Mouse (Mus musculus): ENCODE measurements around the gene Ost4.
"Not testable (repeated sequence)": the region's sequence is repeated elsewhere in the genome, so short reads cannot be mapped to it uniquely, and the experiment has no call there.

- not testable (repeated sequence) for TF ChIP-seq CTCF (IDR thresholded peaks at IDR 0.05; ENCODE audit: low read depth, low read length); TAL1 (conservative IDR thresholded peaks at IDR 0.05; ENCODE audit: low read depth, low read length)
Observed at GRCm38 (mm10) chr5:30881839-30882238, 25.7 kb downstream of the Ost4 start.

Measured in G1E (cell line).